Mouse (Mus musculus): Measurements from ENCODE around the gene Cmya5.

DNA sequence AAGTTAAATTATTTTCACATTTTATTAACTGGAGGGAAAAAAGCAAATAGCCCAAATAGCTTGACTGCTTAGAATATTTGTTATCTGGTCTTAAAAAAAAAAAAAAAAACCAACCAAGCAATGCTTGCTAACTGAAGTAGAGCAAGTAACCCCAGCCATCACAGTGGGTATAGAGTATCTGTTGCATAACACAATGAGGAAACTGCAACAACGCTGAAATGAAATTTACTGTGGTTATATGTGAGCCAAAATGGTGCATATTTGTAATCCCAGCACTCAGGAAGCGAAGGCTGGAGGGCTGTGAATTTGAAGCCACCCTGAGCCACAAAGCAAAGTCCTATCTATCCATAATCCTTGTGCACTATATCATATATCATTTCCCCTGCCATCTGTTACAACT, 35.0 kb upstream of the Cmya5 start:
- TF ChIP-seq CTCF (IDR thresholded peaks at IDR 0.05; ENCODE audit: control insufficient read depth, insufficient read depth, insufficient read length) (no peak), MYOD1 (IDR thresholded peaks at IDR 0.05; ENCODE audit: control insufficient read depth, insufficient read length, low read depth) (no peak), USF1 (IDR thresholded peaks at IDR 0.05; ENCODE audit: low read depth) (no peak), CEBPB (IDR thresholded peaks at IDR 0.05; ENCODE audit: low read depth) (no peak), MAX (IDR thresholded peaks at IDR 0.05) (no peak), MYOG (IDR thresholded peaks at IDR 0.05; ENCODE audit: control insufficient read depth, extremely low read depth, insufficient read length) (no peak), FOSL1 (IDR thresholded peaks at IDR 0.05; ENCODE audit: insufficient read depth, low read length, poor library complexity, severe bottlenecking) (no peak)
